Mouse (Mus musculus) liver, embryonic 14.5 days (tissue): Measurements from ENCODE around the gene Dpagt1.
A peak's percentile ranks its signal among the peaks of the same experiment; 100 is the strongest.

Experiments
- CTCF ChIP-seq: IDR thresholded peaks from 2 replicates; pipeline ENCODE4 v1.5.1; 2016; ENCODE audit warnings: antibody characterized with exemption, low read depth, control low read depth
- EP300 ChIP-seq: IDR thresholded peaks from 2 replicates; pipeline ENCODE4 v1.6.1; 2016; ENCODE audit warnings: antibody characterized with exemption, low read depth

DNA sequence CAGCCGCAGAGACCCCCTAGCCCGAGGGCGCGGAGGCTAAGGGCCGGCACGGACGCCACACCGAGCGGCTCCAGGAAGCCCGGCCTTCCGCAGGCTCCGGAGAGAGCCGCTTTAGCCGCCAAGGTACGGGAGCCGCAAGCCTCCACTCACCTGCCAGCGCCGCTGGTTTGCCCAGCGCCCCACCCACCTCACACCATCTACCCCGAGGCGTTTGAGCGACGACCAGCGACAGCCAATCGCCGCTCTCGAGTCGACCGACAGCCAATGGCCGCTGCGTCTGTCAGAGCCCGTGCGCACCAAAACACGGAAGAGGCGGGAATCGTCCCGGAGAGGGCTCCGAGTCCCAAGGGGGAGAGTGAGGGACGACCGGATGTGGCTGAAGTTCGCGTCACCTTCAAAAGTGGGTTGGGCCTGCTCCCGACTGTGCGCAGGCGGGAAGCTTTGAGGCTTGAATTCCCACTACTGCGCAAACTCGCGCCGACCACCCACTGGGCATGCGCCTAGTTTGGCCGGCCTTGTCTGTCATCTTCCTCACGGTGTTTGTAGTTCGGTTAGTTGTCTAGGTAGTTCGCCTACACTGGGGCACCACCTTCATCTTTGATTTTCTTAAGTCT lies 20.2 kb upstream of the Dpagt1 start, which contains the start of gene Hinfp:
- TF ChIP-seq EP300 (peak; percentile 58), CTCF (0 out of 2 replicates have a peak, but pooled peaks have one; percentile 28)
